23 mouse cellular contexts compared by ENCODE assay signal in the genomic region with DNA sequence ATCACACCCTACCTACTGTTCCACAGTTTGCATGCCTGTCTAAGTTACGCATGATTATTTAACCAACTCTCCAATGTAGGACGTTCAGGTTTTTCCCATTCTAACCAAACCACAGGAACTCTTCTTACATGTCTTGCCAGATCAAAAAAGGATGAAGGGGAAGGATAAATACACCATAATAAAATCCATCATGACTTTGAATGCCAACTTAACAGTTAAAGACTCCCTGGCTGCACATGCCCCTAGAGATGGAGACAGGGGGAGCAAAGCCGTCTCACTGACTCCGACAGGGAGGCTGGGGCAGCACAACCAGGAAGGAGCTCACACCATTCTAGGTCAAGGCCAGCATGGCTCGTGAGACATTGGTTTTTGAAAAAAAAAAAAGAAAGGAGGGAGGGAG.
"Had no signal": no experiment of that assay in that cellular context is flagged by ENCODE, and none has a peak within 500 bp of the region (broad histone marks: within the 10 kb centered on the region; RNA-seq: fewer than 3 reads in every experiment).

No protein-coding gene starts in this region.

- H3K27me3 ChIP-seq: limb, embryonic 13.5 days; liver, embryonic 12.5 days; liver, embryonic 15.5 days; lung, embryonic 15.5 days; megakaryocyte, embryonic 14.5 days; midbrain, embryonic 15.5 days; neural tube, embryonic 12.5 days; neural tube, embryonic 15.5 days had no signal

- DNase-seq: kidney, postnatal 14 days; kidney, postnatal 4 days; liver; lung, adult 18-20 months; lung, postnatal 10 days; lung, postnatal 36 days; right cerebral cortex, adult 18-20 months; right cerebral cortex, postnatal 14 days; right cerebral cortex, postnatal 4 days; thymus, adult 2 months; thymus, postnatal 14 days; thymus, postnatal 4 days had no signal

- H3K9ac ChIP-seq: limb, embryonic 13.5 days; liver, embryonic 12.5 days; liver, embryonic 15.5 days; lung, embryonic 15.5 days; midbrain, embryonic 15.5 days; neural tube, embryonic 12.5 days; neural tube, embryonic 15.5 days had no signal

- H3K27ac ChIP-seq: limb, embryonic 10.5 days; limb, embryonic 13.5 days; liver, embryonic 12.5 days; liver, embryonic 15.5 days; lung, embryonic 15.5 days; midbrain, embryonic 10.5 days; midbrain, embryonic 15.5 days; neural tube, embryonic 12.5 days; neural tube, embryonic 15.5 days; stomach, postnatal 0 days had no signal

- H3K4me1 ChIP-seq: neural tube, embryonic 12.5 days had no signal

- ATAC-seq: liver, embryonic 12.5 days; midbrain, embryonic 15.5 days had no signal

- H3K4me3 ChIP-seq: limb, embryonic 10.5 days; limb, embryonic 13.5 days; liver, embryonic 12.5 days; liver, embryonic 15.5 days; lung, embryonic 15.5 days; megakaryocyte, embryonic 14.5 days; midbrain, embryonic 10.5 days; midbrain, embryonic 15.5 days; neural tube, embryonic 12.5 days; neural tube, embryonic 15.5 days had no signal

- H3K9me3 ChIP-seq: limb, embryonic 10.5 days; limb, embryonic 13.5 days; liver, embryonic 12.5 days; liver, embryonic 15.5 days; lung, embryonic 15.5 days; megakaryocyte, embryonic 14.5 days; midbrain, embryonic 10.5 days; midbrain, embryonic 15.5 days; neural tube, embryonic 12.5 days; neural tube, embryonic 15.5 days had no signal

- H3K36me3 ChIP-seq: limb, embryonic 10.5 days; limb, embryonic 13.5 days; liver, embryonic 12.5 days; liver, embryonic 15.5 days; lung, embryonic 15.5 days; midbrain, embryonic 15.5 days; neural tube, embryonic 12.5 days; neural tube, embryonic 15.5 days had no signal
